Mouse (Mus musculus) hindbrain, postnatal 0 days (tissue): ENCODE measurements at regions not wholly inside any gene's neighbourhood (a gene's known extent, or its start where the extent isn't known, plus 50 kb on each side); places are given as distances from the start of the nearest gene placed in this dataset.

Experiments
- ATAC-seq: fragments of 200-750 bp; cut with Nextera tagmentation; 2 replicates; pipeline ENCODE4 v1.8.0; 2017; ENCODE audit warnings: mild to moderate bottlenecking, moderate TSS enrichment, moderate library complexity
- DNase-seq: peaks from one replicate; pipeline ENCODE4 v3.0.0-alpha.2; 2015; ENCODE audit warnings: low spot score
- H3K27ac ChIP-seq: fragments of 300-500 bp; sonication (generic); 2 replicates; pipeline ENCODE4 v1.5.1; 2014; ENCODE audit warnings: mild to moderate bottlenecking
- H3K27me3 ChIP-seq: fragments of 300-500 bp; sonication (generic); 2 replicates; pipeline ENCODE4 v1.6.1; 2014; ENCODE audit warnings: low read length, mixed read lengths; ENCODE audit not compliant: insufficient read depth
- H3K36me3 ChIP-seq: fragments of 300-500 bp; sonication (generic); 2 replicates; pipeline ENCODE4 v1.6.1; 2014; ENCODE audit warnings: low read length, mixed read lengths; ENCODE audit not compliant: insufficient read depth
- H3K4me1 ChIP-seq: fragments of 300-500 bp; sonication (generic); 2 replicates; pipeline ENCODE4 v1.6.1; 2014; ENCODE audit warnings: antibody characterized with exemption, low read length, mixed read lengths; ENCODE audit not compliant: insufficient read depth
- H3K4me2 ChIP-seq: fragments of 300-500 bp; sonication (generic); 2 replicates; pipeline ENCODE4 v1.6.1; 2014; ENCODE audit warnings: low read depth, mild to moderate bottlenecking, low read length, moderate library complexity, mixed read lengths
- H3K4me3 ChIP-seq: fragments of 300-500 bp; sonication (generic); 2 replicates; pipeline ENCODE4 v1.5.1; 2014; ENCODE audit warnings: low read length
- H3K9ac ChIP-seq: fragments of 300-500 bp; sonication (generic); replicated peaks from 2 replicates; pipeline ENCODE4 v1.6.1; 2014; ENCODE audit warnings: mild to moderate bottlenecking, low read length, moderate library complexity, mixed read lengths
- H3K9me3 ChIP-seq: fragments of 300-500 bp; sonication (generic); 2 replicates; pipeline ENCODE4 v1.6.1; 2016; ENCODE audit warnings: low read length, mixed read lengths
- CTCF ChIP-seq: IDR thresholded peaks from 2 replicates; pipeline ENCODE4 v1.5.1; 2016; ENCODE audit warnings: antibody characterized with exemption, control low read depth, low read depth
- WGBS: fragments of 180-500 bp; shearing (Covaris S2); extraction: QIAGEN DNeasy Blood & Tissue Kit; methylation state at CpG from one replicate; pipeline ENCODE4 v1.1.7; 2014; 5-methylcytosine and 5-hydroxymethylcytosine counted together

GRCm38 (mm10) chr9:82712769-82713733 is 116.3 kb upstream of the Irak1bp1 start:
- no peaks in the 10 kb centered on the region for H3K9me3 ChIP-seq
- no peak for TF ChIP-seq CTCF
- H3K4me1 ChIP-seq = no peaks in the 10 kb centered on the region
- H3K27me3 ChIP-seq = no peaks in the 10 kb centered on the region
- DNase-seq = no peak
- H3K27ac ChIP-seq = no peak overlapping the region
- no peak overlapping the region for H3K4me2 ChIP-seq
- ATAC-seq = no peak
- no peak overlapping the region for H3K9ac ChIP-seq
- H3K36me3 ChIP-seq = no peaks in the 10 kb centered on the region
- WGBS = 92% methylated on average over 3 of the region's 3 CpGs
- H3K4me3 ChIP-seq = no peak overlapping the region

DNA sequence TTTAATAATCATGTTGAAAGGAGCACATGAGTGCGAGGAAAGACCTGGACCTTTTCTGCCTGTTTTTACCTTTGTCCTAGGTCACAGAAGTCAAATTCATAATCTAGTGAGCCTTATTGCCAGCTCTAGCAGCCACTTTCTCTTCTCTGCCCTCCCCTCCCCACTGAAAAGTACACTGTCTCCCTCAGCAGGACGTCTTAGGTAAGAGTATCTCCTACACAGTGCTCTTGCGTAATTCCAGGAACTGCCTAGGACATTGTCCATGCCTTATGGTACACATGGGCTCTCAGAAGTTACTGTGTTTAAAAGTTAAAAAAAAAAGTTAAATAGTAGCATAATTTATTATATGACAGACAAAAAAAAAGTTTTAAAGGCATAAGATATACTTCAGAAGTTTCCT is 100.7 kb upstream of the Irak1bp1 start:
- no peaks in the 10 kb centered on the region for H3K9me3 ChIP-seq
- no peaks in the 10 kb centered on the region for H3K36me3 ChIP-seq
- no peak for DNase-seq
- H3K4me3 ChIP-seq = no peak overlapping the region
- ATAC-seq = no peak
- no peak overlapping the region for H3K9ac ChIP-seq
- no peak overlapping the region for H3K4me2 ChIP-seq
- H3K27ac ChIP-seq = no peak overlapping the region
- TF ChIP-seq CTCF = no peak
- H3K4me1 ChIP-seq = no peaks in the 10 kb centered on the region
- no peaks in the 10 kb centered on the region for H3K27me3 ChIP-seq
- WGBS = 72% methylated on average over 3 of the region's 3 CpGs

GRCm38 (mm10) chr9:82729646-82730045 is 99.7 kb upstream of the Irak1bp1 start:
- H3K27ac ChIP-seq = no peak overlapping the region
- no peak for TF ChIP-seq CTCF
- ATAC-seq (no peak), DNase-seq (no peak)
- no peak overlapping the region for H3K4me2 ChIP-seq
- no peaks in the 10 kb centered on the region for H3K36me3 ChIP-seq
- WGBS = 65% methylated on average over 4 of the region's 4 CpGs
- H3K4me1 ChIP-seq = no peaks in the 10 kb centered on the region
- H3K9me3 ChIP-seq = no peaks in the 10 kb centered on the region
- no peaks in the 10 kb centered on the region for H3K27me3 ChIP-seq
- H3K4me3 ChIP-seq = no peak overlapping the region
- no peak overlapping the region for H3K9ac ChIP-seq

GRCm38 (mm10) chr9:82733024-82733585 is 96.2 kb upstream of the Irak1bp1 start:
- no peak overlapping the region for H3K9ac ChIP-seq
- TF ChIP-seq CTCF = no peak
- no peaks in the 10 kb centered on the region for H3K27me3 ChIP-seq
- no peaks in the 10 kb centered on the region for H3K4me1 ChIP-seq
- ATAC-seq (no peak), DNase-seq (no peak)
- no peaks in the 10 kb centered on the region for H3K36me3 ChIP-seq
- no peak overlapping the region for H3K4me2 ChIP-seq
- no peak overlapping the region for H3K4me3 ChIP-seq
- whole genome bisulfite sequencing = 75% methylated on average over 3 of the region's 3 CpGs
- no peak overlapping the region for H3K27ac ChIP-seq
- no peaks in the 10 kb centered on the region for H3K9me3 ChIP-seq

DNA sequence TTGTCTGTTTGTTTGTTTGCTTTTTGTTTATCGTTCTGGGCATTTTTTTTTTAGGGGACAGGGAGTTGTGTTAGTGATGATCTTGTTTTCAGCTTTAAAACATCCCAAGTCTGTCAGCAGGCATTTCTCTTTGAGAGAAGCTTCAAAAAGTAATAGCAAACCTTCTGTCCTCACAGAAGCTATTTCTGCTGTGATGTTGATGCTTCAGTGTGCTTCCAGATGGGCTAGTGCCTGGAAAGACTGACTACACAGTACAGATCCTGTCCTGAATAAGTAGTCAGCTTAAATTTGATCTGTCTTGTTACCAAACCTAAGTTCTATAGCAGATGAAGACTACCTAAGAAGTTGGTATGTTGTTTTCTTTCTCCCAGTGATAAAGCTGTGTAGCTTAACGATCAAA is 94.4 kb upstream of the Irak1bp1 start:
- no peak overlapping the region for H3K4me3 ChIP-seq
- 70% methylated on average over 2 of the region's 2 CpGs for WGBS
- no peak for TF ChIP-seq CTCF
- ATAC-seq (no peak), DNase-seq (no peak)
- no peaks in the 10 kb centered on the region for H3K4me1 ChIP-seq
- no peaks in the 10 kb centered on the region for H3K27me3 ChIP-seq
- no peak overlapping the region for H3K9ac ChIP-seq
- no peaks in the 10 kb centered on the region for H3K36me3 ChIP-seq
- no peaks in the 10 kb centered on the region for H3K9me3 ChIP-seq
- no peak overlapping the region for H3K27ac ChIP-seq
- no peak overlapping the region for H3K4me2 ChIP-seq

DNA sequence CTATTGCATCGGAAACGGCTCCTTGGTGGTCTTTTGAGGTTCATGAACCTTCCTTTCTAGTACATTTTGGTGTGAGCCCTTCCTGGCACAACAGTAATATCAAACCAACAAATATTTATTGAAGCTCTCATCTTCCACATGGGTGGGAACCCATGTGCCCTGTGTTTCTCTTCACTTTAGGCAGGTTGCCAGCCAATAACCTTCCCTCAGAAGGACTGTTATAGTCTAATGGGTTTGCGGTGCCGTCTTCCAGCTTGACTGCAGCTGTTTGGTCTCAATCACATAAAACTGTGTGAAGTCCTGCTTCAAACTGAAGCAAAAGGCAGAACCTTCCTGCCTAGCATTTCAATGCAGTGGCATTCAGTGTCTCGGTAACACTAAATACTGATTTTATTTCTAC is 69.4 kb upstream of the Irak1bp1 start:
- DNase-seq (no peak), ATAC-seq (no peak)
- no peaks in the 10 kb centered on the region for H3K9me3 ChIP-seq
- H3K27ac ChIP-seq = no peak overlapping the region
- H3K27me3 ChIP-seq = no peaks in the 10 kb centered on the region
- WGBS = 77% methylated on average over 5 of the region's 5 CpGs
- H3K4me1 ChIP-seq = no peaks in the 10 kb centered on the region
- TF ChIP-seq CTCF = no peak
- H3K4me2 ChIP-seq = no peak overlapping the region
- no peaks in the 10 kb centered on the region for H3K36me3 ChIP-seq
- no peak overlapping the region for H3K4me3 ChIP-seq
- H3K9ac ChIP-seq = no peak overlapping the region
